Mouse (Mus musculus) MEL (cell line): Measurements from ENCODE around the gene Zfp646. TPM values are rescaled to one million over a fixed set of nuclear protein-coding genes. Genes with fewer than 3 reads are reported as not detected.

ENCODE experiments used
- DNase-seq: peaks from one replicate; pipeline ENCODE4 v3.0.0; 2011; ENCODE audit warnings: low read depth, low spot score
- H3K27ac ChIP-seq: 2 replicates; pipeline ENCODE4 v1.5.1; 2012; ENCODE audit warnings: low read depth, mild to moderate bottlenecking, control low read depth, low read length, moderate library complexity; ENCODE audit not compliant: control insufficient read depth
- H3K27me3 ChIP-seq, 2 experiments: fragments of 150-350 bp in 1 of 2; sonication (generic) in 1 of 2; 2 replicates each; pipeline ENCODE4 v1.6.1; 2012; ENCODE audit warnings: low read length in 2 of 2, mild to moderate bottlenecking in 2 of 2, improper control_type of control experiment in 1 of 2, moderate library complexity in 1 of 2; ENCODE audit not compliant: insufficient read depth in 2 of 2, control insufficient read depth in 1 of 2
- H3K36me3 ChIP-seq, 2 experiments: 2 replicates each; pipeline ENCODE4 v1.6.1; 2012 to 2014; ENCODE audit warnings: low read length in 2 of 2, improper control_type of control experiment in 1 of 2, inconsistent platforms in 1 of 2, mild to moderate bottlenecking in 1 of 2; ENCODE audit not compliant: insufficient read depth in 2 of 2, control insufficient read depth in 1 of 2
- H3K4me1 ChIP-seq, 2 experiments: fragments of 150-350 bp in 1 of 2; sonication (generic) in 1 of 2; 2 replicates each; pipeline ENCODE4 v1.6.1; 2012; ENCODE audit warnings: low read length in 2 of 2, improper control_type of control experiment in 1 of 2, mild to moderate bottlenecking in 1 of 2; ENCODE audit not compliant: insufficient read depth in 2 of 2, control insufficient read depth in 1 of 2
- H3K4me3 ChIP-seq, 2 experiments: fragments of 150-350 bp in 1 of 2; sonication (generic) in 1 of 2; 2 replicates each; pipeline ENCODE4 v1.5.1; 2012; ENCODE audit warnings: low read depth in 2 of 2, low read length in 2 of 2, mild to moderate bottlenecking in 2 of 2, moderate library complexity in 2 of 2, control low read depth in 1 of 2, improper control_type of control experiment in 1 of 2; ENCODE audit not compliant: control insufficient read depth in 1 of 2, insufficient read depth in 1 of 2
- H3K79me2 ChIP-seq: 2 replicates; pipeline ENCODE4 v1.6.1; 2012; ENCODE audit warnings: mild to moderate bottlenecking, low read length, moderate library complexity; ENCODE audit not compliant: control insufficient read depth, poor library complexity, insufficient read depth
- H3K9ac ChIP-seq: 2 replicates; pipeline ENCODE4 v1.6.1; 2012; ENCODE audit warnings: low read depth, mild to moderate bottlenecking, control low read depth, low read length, moderate library complexity; ENCODE audit not compliant: control insufficient read depth, poor library complexity, severe bottlenecking
- H3K9me3 ChIP-seq: fragments of 150-350 bp; sonication (generic); replicated peaks from 2 replicates; pipeline ENCODE4 v1.6.1; 2012; ENCODE audit warnings: mild to moderate bottlenecking, low read length, improper control_type of control experiment, moderate library complexity; ENCODE audit not compliant: insufficient read depth
- CHD1 ChIP-seq: IDR thresholded peaks from 2 replicates; pipeline ENCODE4 v1.6.1; 2012; ENCODE audit warnings: low read depth, mild to moderate bottlenecking, inconsistent platforms, low read length, improper control_type of control experiment
- CHD2 ChIP-seq: IDR thresholded peaks from 2 replicates; pipeline ENCODE4 v1.6.1; 2011; ENCODE audit warnings: low read length, improper control_type of control experiment
- ELF1 ChIP-seq: IDR thresholded peaks from 2 replicates; pipeline ENCODE4 v1.6.1; 2014; ENCODE audit warnings: low read depth, mild to moderate bottlenecking, inconsistent platforms, low read length, improper control_type of control experiment, moderate library complexity
- ETS1 ChIP-seq: IDR thresholded peaks from 2 replicates; pipeline ENCODE4 v1.6.1; 2012; ENCODE audit warnings: low read depth, mild to moderate bottlenecking, inconsistent platforms, low read length, improper control_type of control experiment, moderate library complexity
- GATA1 ChIP-seq: IDR thresholded peaks from 2 replicates; pipeline ENCODE4 v1.6.1; 2011; ENCODE audit warnings: low read depth, low read length, improper control_type of control experiment
- HCFC1 ChIP-seq: IDR thresholded peaks from 2 replicates; pipeline ENCODE4 v1.6.1; 2012; ENCODE audit warnings: low read depth, mild to moderate bottlenecking, inconsistent platforms, low read length, improper control_type of control experiment, moderate library complexity
- JUND ChIP-seq: IDR thresholded peaks from 2 replicates; pipeline ENCODE4 v1.6.1; 2011; ENCODE audit warnings: low read depth, mild to moderate bottlenecking, improper control_type of control experiment, low read length
- KAT2A ChIP-seq: conservative IDR thresholded peaks from 2 replicates; pipeline ENCODE4 v1.6.1; 2012; ENCODE audit warnings: low read depth, low read length, improper control_type of control experiment, inconsistent platforms
- MEF2A ChIP-seq: IDR thresholded peaks from 2 replicates; pipeline ENCODE4 v1.6.1; 2014; ENCODE audit warnings: low read depth, mild to moderate bottlenecking, inconsistent platforms, low read length, improper control_type of control experiment; ENCODE audit not compliant: poor library complexity, insufficient replicate concordance, severe bottlenecking; ENCODE audit errors: extremely low read depth
- MYC ChIP-seq: IDR thresholded peaks from 2 replicates; pipeline ENCODE4 v1.6.1; 2011; ENCODE audit warnings: low read depth, mild to moderate bottlenecking, low read length, improper control_type of control experiment, moderate library complexity
- NELFE ChIP-seq: IDR thresholded peaks from 2 replicates; pipeline ENCODE4 v1.6.1; 2011; ENCODE audit warnings: low read depth, low read length, improper control_type of control experiment
- NRF1 ChIP-seq: IDR thresholded peaks from 2 replicates; pipeline ENCODE4 v1.6.1; 2014; ENCODE audit warnings: low read depth, mild to moderate bottlenecking, inconsistent platforms, low read length, improper control_type of control experiment, moderate library complexity; ENCODE audit not compliant: poor library complexity, insufficient read depth, severe bottlenecking
- POLR2A ChIP-seq, 2 experiments: IDR thresholded peaks; 2 replicates each; pipeline ENCODE4 v1.6.1; 2011 to 2012; ENCODE audit warnings: low read length in 2 of 2, mild to moderate bottlenecking in 2 of 2, control low read depth in 1 of 2, improper control_type of control experiment in 1 of 2, low read depth in 1 of 2, moderate library complexity in 1 of 2; ENCODE audit not compliant: control insufficient read depth in 1 of 2, insufficient read depth in 1 of 2, poor library complexity in 1 of 2
- RAD21 ChIP-seq: IDR thresholded peaks from 2 replicates; pipeline ENCODE4 v1.6.1; 2011; ENCODE audit warnings: mild to moderate bottlenecking, low read depth, low read length, improper control_type of control experiment
- SMC3 ChIP-seq: IDR thresholded peaks from 2 replicates; pipeline ENCODE4 v1.6.1; 2011; ENCODE audit warnings: low read depth, low read length, improper control_type of control experiment
- TAL1 ChIP-seq: IDR thresholded peaks from 2 replicates; pipeline ENCODE4 v1.6.1; 2012; ENCODE audit warnings: mild to moderate bottlenecking, inconsistent platforms, low read length, moderate library complexity, mixed read lengths
- USF1 ChIP-seq: IDR thresholded peaks from 2 replicates; pipeline ENCODE4 v1.6.1; 2014; ENCODE audit warnings: low read depth, mild to moderate bottlenecking, inconsistent platforms, low read length, improper control_type of control experiment, moderate library complexity
- ZC3H11A ChIP-seq: IDR thresholded peaks from 2 replicates; pipeline ENCODE4 v1.6.1; 2012; ENCODE audit warnings: low read depth, mild to moderate bottlenecking, inconsistent platforms, low read length, improper control_type of control experiment
- ZKSCAN1 ChIP-seq: IDR thresholded peaks from 2 replicates; pipeline ENCODE4 v1.6.1; 2012; ENCODE audit warnings: low read depth, mild to moderate bottlenecking, inconsistent platforms, low read length, improper control_type of control experiment, moderate library complexity
- ZMIZ1 ChIP-seq: IDR thresholded peaks from 2 replicates; pipeline ENCODE4 v1.6.1; 2012; ENCODE audit warnings: low read depth, mild to moderate bottlenecking, inconsistent platforms, low read length, improper control_type of control experiment, moderate library complexity
- polyA plus RNA-seq, 2 experiments: library from polyadenylated mRNA; stranded (reverse) in 1 of 2; unstranded in 1 of 2; fragments of >175 nt in 1 of 2; fragments of >200 nt in 1 of 2; gene quantifications; 2 replicates each; pipeline versions ENCODE4 v1.2.1 to v1.2.4; 2012; ENCODE audit warnings: low replicate concordance in 2 of 2, low read depth in 1 of 2; ENCODE audit not compliant: insufficient read length in 2 of 2, insufficient read depth in 1 of 2, missing spikeins in 1 of 2
- total RNA-seq: library from RNA; depleted of rRNA; stranded (reverse); fragments of 300-350 nt; gene quantifications from 2 replicates; pipeline ENCODE4 v1.2.3, GENCODE M21; 2012

Zfp646 gene
- total and polyA plus RNA-seq, 3 experiments = 35.8 to 38.2 TPM; not detected in 1

GRCm38 (mm10) chr7:127876041-127876466 lies at the start of gene Zfp646 (continued):
- peak; percentile 36 to 69; a peak in 3 of 4 replicates for TF ChIP-seq POLR2A (IDR thresholded peaks at IDR 0.05; ENCODE audit: control insufficient read depth in 1 of 2, insufficient read depth in 1 of 2, low read depth in 1 of 2, low read length in 2 of 2, poor library complexity in 1 of 2)
- no peak for TF ChIP-seq CHD1
- TF ChIP-seq, all 39 proteins: peak for 8

- no peaks in the 10 kb centered on the region for H3K79me2 ChIP-seq
- H3K27me3 ChIP-seq = no peaks in the 10 kb centered on the region; a peak in 3 of 4 replicates
- no peak overlapping the region for H3K4me3 ChIP-seq
- 0 out of 4 replicates have a peak, but pooled peaks cover 0 to 4% of the 10 kb centered on the region in 2 experiments for H3K36me3 ChIP-seq
- DNase-seq = no peak
- H3K9me3 ChIP-seq = no peaks in the 10 kb centered on the region
- no peaks in the 10 kb centered on the region for H3K4me1 ChIP-seq
- H3K27ac ChIP-seq = no peak overlapping the region
- TF ChIP-seq CHD2 = no peak
- TF ChIP-seq USF1 = no peak
- TF ChIP-seq ZC3H11A = no peak
- TF ChIP-seq NRF1 = no peak
- no peak for TF ChIP-seq TAL1
- no peak overlapping the region for H3K9ac ChIP-seq
Observed at GRCm38 (mm10) chr7:127835550-127835949, 40.5 kb upstream of the Zfp646 start.

GRCm38 (mm10) chr7:127837473-127837872 lies 38.5 kb upstream of the Zfp646 start:
- Histone ChIP-seq H3K9ac (no peak overlapping the region), H3K27ac (no peak overlapping the region), H3K9me3 (no peaks in the 10 kb centered on the region), H3K79me2 (peaks cover 7% of the 10 kb centered on the region; the same call in 1 of the 2 replicates), H3K4me1 (0 out of 4 replicates have a peak, but pooled peaks cover 0 to 6% of the 10 kb centered on the region in 2 experiments)
- no peak for TF ChIP-seq TAL1
- no peak for TF ChIP-seq ZMIZ1
- TF ChIP-seq RAD21 = no peak
- no peak for TF ChIP-seq USF1
- TF ChIP-seq ZC3H11A = no peak
- no peak for TF ChIP-seq ETS1
- TF ChIP-seq ZKSCAN1 = no peak
- no peak for TF ChIP-seq POLR2A (IDR thresholded peaks at IDR 0.05; ENCODE audit: control insufficient read depth in 1 of 2, insufficient read depth in 1 of 2, low read depth in 1 of 2, low read length in 2 of 2, poor library complexity in 1 of 2)
- no peak for TF ChIP-seq MEF2A
- no peak for TF ChIP-seq NELFE
- TF ChIP-seq KAT2A = no peak
- TF ChIP-seq CHD1 = no peak
- TF ChIP-seq SMC3 = no peak
- TF ChIP-seq JUND = no peak
- no peak for TF ChIP-seq GATA1
- no peak for TF ChIP-seq ELF1
- no peak for TF ChIP-seq MYC
- TF ChIP-seq HCFC1 = no peak
- TF ChIP-seq, all 39 proteins: peak for 0
- H3K4me3 ChIP-seq = no peak overlapping the region
- no peaks in the 10 kb centered on the region; a peak in 3 of 4 replicates for H3K27me3 ChIP-seq
- 0 out of 4 replicates have a peak, but pooled peaks cover 0 to 4% of the 10 kb centered on the region in 2 experiments for H3K36me3 ChIP-seq
- DNase-seq = no peak
